Mouse (Mus musculus): Measurements from ENCODE around the gene Dnal4.

Dnal4 gene

GRCm38 (mm10) chr15:79800701-79801100, 23.1 kb upstream of the Dnal4 start:
- no peak for DNase-seq (ENCODE audit: low read depth in 2 of 2, low spot score in 2 of 2)

DNA sequence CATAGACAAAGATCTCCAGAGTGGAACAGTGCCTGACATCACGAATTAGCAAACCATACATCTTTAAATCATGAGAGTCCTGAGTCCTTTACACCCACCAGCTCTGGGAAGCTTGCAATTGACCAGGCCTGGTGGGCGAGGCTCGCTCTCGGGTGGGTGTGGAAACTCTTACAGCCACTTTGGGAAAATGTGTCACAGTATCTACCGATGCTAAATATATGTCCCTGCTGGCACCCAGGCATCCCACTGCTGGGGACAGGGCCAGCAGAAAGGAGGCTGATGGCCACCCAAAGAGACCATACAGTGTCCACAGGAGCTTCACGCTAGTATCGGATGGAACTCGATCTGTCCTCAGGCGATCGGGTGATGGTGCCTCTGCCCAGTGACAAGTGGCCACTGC, 20.9 kb upstream of the Dnal4 start:
- no peak for DNase-seq (ENCODE audit: low read depth in 2 of 2, low spot score in 2 of 2)

- DNase-seq (ENCODE audit: low read depth in 2 of 2, low spot score in 2 of 2): no peak
Measured at GRCm38 (mm10) chr15:79797680-79798079, 20.0 kb upstream of the Dnal4 start.

- no peak for DNase-seq (ENCODE audit: low read depth in 2 of 2, low spot score in 2 of 2)
Measured at GRCm38 (mm10) chr15:79797096-79797495, 19.4 kb upstream of the Dnal4 start.

- no peak for DNase-seq (ENCODE audit: low read depth in 2 of 2, low spot score in 2 of 2)
Measured at GRCm38 (mm10) chr15:79796256-79796655, 18.6 kb upstream of the Dnal4 start.

GRCm38 (mm10) chr15:79794173-79794572, 16.5 kb upstream of the Dnal4 start:
- DNase-seq (ENCODE audit: low read depth in 2 of 2, low spot score in 2 of 2): no peak

GRCm38 (mm10) chr15:79793076-79793475, 15.4 kb upstream of the Dnal4 start:
- no peak for DNase-seq (ENCODE audit: low read depth in 2 of 2, low spot score in 2 of 2)

GRCm38 (mm10) chr15:79792455-79792854, 14.8 kb upstream of the Dnal4 start:
- DNase-seq (ENCODE audit: low read depth in 2 of 2, low spot score in 2 of 2): no peak

DNA sequence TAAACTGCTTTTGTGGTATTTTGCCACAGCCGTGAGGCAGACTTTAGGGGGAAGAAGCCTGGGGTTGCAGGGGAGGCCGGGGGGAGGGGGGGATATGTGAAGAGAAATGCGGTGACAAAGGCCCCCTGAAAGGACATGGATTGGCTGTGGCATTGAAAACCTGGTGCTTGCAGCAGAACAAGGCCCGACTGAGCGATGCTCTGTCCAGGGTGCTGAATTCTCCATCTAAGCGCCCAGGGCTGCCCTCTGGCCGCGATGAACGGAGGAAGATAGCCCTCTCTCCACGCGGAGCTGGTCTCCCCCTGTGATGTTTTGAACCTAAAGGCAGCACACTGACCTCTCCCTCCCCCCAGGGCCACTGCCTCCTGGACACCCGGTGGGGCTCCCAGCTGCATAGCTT, 13.9 kb upstream of the Dnal4 start:
- no peak for DNase-seq (ENCODE audit: low read depth in 2 of 2, low spot score in 2 of 2)

DNA sequence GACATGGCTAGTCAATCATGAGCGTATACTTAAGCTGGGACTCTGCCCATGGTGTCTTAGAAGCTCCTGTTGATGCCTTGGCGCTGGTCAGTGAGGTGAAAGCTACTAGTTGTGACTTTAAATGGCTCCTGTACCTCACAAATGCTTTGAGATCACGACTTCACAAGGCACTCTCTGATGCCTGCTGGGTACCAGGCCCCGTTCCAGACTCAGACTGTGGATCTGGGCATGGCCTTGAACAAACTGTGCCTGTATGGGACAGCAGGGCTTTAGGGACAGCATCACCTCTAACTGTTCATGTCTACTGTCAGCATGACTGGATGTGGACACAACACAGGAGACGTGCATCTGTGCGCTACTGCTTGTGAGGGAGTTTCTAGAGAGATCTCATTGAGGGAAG, 13.3 kb upstream of the Dnal4 start:
- DNase-seq (ENCODE audit: low read depth in 2 of 2, low spot score in 2 of 2): no peak

DNA sequence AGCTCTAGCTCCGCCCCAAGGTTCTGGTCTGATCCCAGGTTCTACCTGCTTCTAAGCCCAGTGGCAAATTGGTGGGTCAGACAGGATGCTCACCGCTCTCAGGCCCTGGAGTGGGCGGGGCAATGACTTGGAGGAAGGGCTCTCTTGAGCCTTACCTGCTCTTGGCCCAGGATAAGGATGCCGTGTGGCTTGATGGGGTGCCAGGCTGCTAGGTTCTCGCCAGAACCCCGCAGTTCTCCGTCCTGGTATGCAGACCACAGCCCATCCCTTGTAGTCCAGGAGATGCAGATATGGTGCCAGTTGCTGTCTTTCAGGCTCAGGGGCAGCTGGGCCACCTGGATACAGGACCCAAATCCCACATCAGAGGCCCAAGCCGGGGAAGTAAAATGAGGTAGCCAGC, 12.5 kb upstream of the Dnal4 start:
- no peak for DNase-seq (ENCODE audit: low read depth in 2 of 2, low spot score in 2 of 2)

DNA sequence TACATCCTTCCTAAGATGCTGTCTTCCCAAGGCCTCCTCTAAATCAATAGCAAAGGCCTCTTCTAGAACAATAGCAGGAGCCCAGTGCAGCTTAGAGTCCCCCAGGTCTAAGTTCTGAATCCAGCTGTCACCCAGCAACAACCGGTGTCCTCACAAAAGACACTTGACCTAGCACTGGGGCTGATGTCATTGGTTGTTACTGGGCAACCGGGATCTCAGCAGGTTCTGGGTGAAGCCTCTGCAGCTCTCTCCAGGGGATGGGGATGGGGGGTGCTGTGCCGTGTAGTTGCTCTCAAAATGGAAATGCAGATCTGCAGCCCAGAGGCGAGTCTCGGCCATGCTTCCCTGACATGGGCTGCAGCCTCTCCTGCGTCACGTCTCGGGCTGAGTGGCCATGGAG, 10.2 kb upstream of the Dnal4 start:
- no peak for DNase-seq (ENCODE audit: low read depth in 2 of 2, low spot score in 2 of 2)

GRCm38 (mm10) chr15:79785056-79785455, 7.4 kb upstream of the Dnal4 start:
- DNase-seq (ENCODE audit: low read depth in 2 of 2, low spot score in 2 of 2): no peak

GRCm38 (mm10) chr15:79775662-79776061, 2.0 kb downstream of the Dnal4 start:
- no peak for DNase-seq (ENCODE audit: low read depth in 2 of 2, low spot score in 2 of 2)

- DNase-seq (ENCODE audit: low read depth in 2 of 2, low spot score in 2 of 2): peak; percentile 94 to 97
Measured at GRCm38 (mm10) chr15:79774117-79775027, 3.3 kb downstream of the Dnal4 start.

GRCm38 (mm10) chr15:79770629-79771240, 6.9 kb downstream of the Dnal4 start:
- DNase-seq (ENCODE audit: low read depth in 2 of 2, low spot score in 2 of 2): no peak

DNA sequence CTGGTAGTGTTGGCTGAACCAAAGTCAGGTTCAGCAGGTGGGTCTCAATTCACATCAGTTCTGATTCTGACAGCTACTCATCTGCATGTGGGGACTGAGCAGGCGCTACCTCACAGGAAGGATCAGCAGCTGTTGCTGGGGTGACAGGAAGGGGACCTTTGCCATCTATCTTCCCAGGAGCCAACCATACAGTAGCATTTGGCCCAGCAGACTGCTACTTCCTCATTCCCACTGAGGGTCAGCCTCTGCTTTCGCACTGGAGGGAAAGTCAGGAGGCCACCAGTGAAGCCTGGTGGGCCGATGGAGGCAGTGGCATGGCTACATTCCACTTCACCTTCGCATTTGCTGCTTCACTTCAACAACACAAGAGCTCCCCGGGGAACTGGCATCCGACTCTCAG, 9.3 kb downstream of the Dnal4 start:
- DNase-seq (ENCODE audit: low read depth in 2 of 2, low spot score in 2 of 2): no peak

GRCm38 (mm10) chr15:79767327-79767961, 10.2 kb downstream of the Dnal4 start:
- DNase-seq (ENCODE audit: low read depth in 2 of 2, low spot score in 2 of 2): no peak

- no peak for DNase-seq (ENCODE audit: low read depth in 2 of 2, low spot score in 2 of 2)
Measured at GRCm38 (mm10) chr15:79766586-79767071, 11.0 kb downstream of the Dnal4 start.

DNA sequence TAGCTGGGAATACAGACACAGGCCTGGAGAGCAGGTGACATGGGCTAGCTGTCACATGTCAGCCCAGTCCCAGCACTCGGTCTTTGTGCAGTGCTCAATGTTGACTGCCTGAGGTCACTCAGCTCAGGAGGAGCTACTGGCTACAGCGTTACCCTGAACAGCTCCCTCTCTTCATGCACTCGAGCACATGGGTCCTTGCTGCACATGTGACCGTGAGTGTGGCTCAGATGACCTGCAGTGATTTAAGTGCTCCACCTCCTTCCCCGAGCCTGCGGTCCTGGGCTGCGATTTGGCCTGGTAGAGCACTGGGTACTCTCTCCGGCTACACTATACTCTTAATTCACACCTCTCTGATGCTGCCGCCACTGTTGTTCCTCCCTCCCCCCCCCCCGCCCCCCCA, 11.5 kb downstream of the Dnal4 start:
- DNase-seq (ENCODE audit: low read depth in 2 of 2, low spot score in 2 of 2): no peak

GRCm38 (mm10) chr15:79765361-79765760, 12.3 kb downstream of the Dnal4 start:
- DNase-seq (ENCODE audit: low read depth in 2 of 2, low spot score in 2 of 2): no peak
